Mouse (Mus musculus): ENCODE measurements around the gene Amt.

DNA sequence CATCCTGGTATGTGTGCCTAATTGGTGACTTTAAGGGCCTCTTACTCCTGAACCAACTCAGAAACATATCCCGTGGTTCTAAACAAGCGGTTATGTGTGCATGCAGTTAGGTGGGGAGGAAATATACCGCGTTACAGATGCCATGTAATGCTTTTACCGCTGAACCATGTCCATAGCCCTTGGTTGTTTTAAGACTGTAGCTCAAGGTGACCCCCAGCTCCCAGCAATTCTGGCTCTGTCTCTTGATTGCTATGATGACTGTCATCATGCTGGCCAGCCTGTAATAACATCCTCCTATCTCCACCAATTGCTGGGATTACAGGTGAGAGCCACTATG lies 44.5 kb downstream of the Amt start:
- TF ChIP-seq CTCF (conservative IDR thresholded peaks at IDR 0.05; ENCODE audit: low read length) (no peak), POU5F1 (IDR thresholded peaks at IDR 0.05; ENCODE audit: borderline replicate concordance, low read length) (no peak)
